Mouse (Mus musculus) left cerebral cortex, postnatal 36 days (tissue): ENCODE data around the gene Ppara. TPM values are rescaled to one million over a fixed set of nuclear protein-coding genes. Genes with fewer than 3 reads are reported as not detected.

ENCODE experiments used
- DNase-seq, 2 experiments: peaks; one replicate each; pipeline ENCODE4 v3.0.0; 2021 to 2022; ENCODE audit warnings: low spot score in 2 of 2, mixed read lengths in 1 of 2
- intact Hi-C: fragments of 180-260 bp; cut with DNase I; formaldehyde crosslinking; loops from one replicate; pipeline ENCODE4 v1.15.1; 2025
- total RNA-seq, 2 experiments: library from RNA; stranded (reverse); gene quantifications; 2 replicates each; pipeline ENCODE4 v1.2.3; 2021

Gene Ppara
- total RNA-seq, 2 experiments from 2014 or later, result 4.6 to 4.9 TPM

- intact Hi-C loops, result loop anchor here (5.0 kb wide), 1 partner anchor 32 kb away; no protein-coding TSS in a partner anchor
- DNase-seq, result no peak
Measured at GRCm38 (mm10) chr15:85704341-85705012, 30.3 kb upstream of the Ppara start.

- intact Hi-C loops, result loop anchor here (5.0 kb wide), 1 partner anchor 33 kb away; no protein-coding TSS in a partner anchor
- DNase-seq, result no peak
Measured at GRCm38 (mm10) chr15:85705013-85705528, 29.7 kb upstream of the Ppara start.

- no peak for DNase-seq
- intact Hi-C loops, result loop anchor here (5.0 kb wide), 1 partner anchor 33 kb away; no protein-coding TSS in a partner anchor
Measured at GRCm38 (mm10) chr15:85705566-85706332, 29.0 kb upstream of the Ppara start.

DNA sequence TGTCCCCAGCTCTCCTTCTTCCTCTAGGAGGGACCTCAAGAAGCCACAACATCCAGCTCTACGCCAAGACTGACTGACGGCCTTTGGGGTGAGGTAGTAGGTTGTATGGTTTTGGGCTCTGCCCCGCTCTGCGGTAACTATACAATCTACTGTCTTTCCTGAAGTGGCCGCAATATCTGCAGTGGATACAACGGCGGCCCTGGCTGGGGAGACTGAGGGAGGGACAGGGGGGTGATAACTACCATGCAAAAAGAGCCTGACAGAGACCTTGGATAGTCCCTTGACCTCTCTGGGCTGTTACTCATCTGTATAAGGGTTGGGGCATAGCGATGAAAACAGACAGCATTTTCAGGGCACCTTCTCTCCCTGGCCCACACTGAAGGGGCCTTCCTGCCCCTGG, 28.3 kb upstream of the Ppara start:
- no peak for DNase-seq
- intact Hi-C loops, result loop anchor here (5.0 kb wide), 1 partner anchor 34 kb away; no protein-coding TSS in a partner anchor

GRCm38 (mm10) chr15:85707017-85707416, 27.8 kb upstream of the Ppara start:
- intact Hi-C loops, result loop anchor here (5.0 kb wide), 1 partner anchor 35 kb away; no protein-coding TSS in a partner anchor
- no peak for DNase-seq

DNA sequence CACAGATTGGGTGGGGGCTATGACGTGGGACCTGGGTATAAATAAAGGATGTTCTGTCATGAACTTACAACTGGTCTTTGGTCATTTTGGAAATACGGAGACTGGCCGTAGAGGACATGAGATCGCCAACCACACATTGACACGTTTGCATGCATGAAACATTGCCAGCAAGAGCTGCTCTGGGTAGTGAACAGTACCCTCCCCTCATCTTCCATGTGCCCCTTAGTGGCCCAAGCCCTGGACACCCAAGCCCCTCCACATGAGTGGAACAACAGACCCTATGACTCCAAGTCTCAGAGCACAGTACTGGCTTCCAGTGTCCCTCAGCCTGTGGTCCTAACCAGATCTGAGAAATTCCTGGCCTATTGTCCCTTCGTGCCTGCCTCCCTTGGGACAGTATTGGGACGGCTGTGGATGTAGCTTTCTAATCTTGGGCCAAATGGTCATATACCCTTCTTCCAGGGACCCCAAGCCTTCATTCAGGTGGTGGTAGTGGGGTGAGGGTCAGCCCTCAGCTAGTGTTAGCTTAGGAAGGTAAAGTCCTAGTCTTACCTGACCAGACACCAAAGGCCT, 27.2 kb upstream of the Ppara start:
- intact Hi-C loops, result loop anchor here (2.0 to 5.0 kb wide), 2 partner anchors 21 to 35 kb away; no protein-coding TSS in a partner anchor
- no peak for DNase-seq

GRCm38 (mm10) chr15:85708217-85708616, 26.6 kb upstream of the Ppara start:
- DNase-seq, result no peak
- intact Hi-C loops, result loop anchor here (2.0 to 5.0 kb wide), 2 partner anchors 21 to 36 kb away; no protein-coding TSS in a partner anchor

- no peak for DNase-seq
- intact Hi-C loops, result loop anchor here (1.0 to 5.0 kb wide), 3 partner anchors 22 to 99 kb away; no protein-coding TSS in a partner anchor
Measured at GRCm38 (mm10) chr15:85708843-85709242, 25.9 kb upstream of the Ppara start.

- peak; percentile 83 to 86 for DNase-seq
- intact Hi-C loops, result loop anchor here (1.0 to 5.0 kb wide), 3 partner anchors 23 to 99 kb away; no protein-coding TSS in a partner anchor
Measured at GRCm38 (mm10) chr15:85709268-85709973, 25.4 kb upstream of the Ppara start.

DNA sequence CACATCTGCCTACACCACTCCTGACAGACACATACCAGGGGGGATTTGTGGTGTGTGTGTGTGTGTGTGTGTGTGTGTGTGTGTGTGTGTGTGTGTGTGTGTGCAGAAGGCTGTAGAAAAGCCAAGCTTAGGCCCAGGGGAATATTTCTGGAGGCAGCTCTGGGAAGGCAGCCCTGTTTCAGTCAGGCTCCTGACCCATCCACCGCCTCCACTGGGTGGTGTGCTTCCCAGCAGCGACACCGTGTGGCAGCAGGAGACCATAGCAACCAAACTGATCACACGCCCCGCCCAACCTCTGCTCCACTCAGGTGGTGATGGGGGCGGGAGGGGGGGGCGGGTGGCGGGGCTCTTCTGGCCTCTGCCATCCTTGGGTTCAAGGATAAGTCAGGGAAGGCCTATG, 24.6 kb upstream of the Ppara start:
- intact Hi-C loops, result loop anchor here (2.0 to 10.0 kb wide), 2 partner anchors 111 to 325 kb away; partner anchors contain the start of gene Celsr1
- peak; percentile 82 to 83 for DNase-seq

DNA sequence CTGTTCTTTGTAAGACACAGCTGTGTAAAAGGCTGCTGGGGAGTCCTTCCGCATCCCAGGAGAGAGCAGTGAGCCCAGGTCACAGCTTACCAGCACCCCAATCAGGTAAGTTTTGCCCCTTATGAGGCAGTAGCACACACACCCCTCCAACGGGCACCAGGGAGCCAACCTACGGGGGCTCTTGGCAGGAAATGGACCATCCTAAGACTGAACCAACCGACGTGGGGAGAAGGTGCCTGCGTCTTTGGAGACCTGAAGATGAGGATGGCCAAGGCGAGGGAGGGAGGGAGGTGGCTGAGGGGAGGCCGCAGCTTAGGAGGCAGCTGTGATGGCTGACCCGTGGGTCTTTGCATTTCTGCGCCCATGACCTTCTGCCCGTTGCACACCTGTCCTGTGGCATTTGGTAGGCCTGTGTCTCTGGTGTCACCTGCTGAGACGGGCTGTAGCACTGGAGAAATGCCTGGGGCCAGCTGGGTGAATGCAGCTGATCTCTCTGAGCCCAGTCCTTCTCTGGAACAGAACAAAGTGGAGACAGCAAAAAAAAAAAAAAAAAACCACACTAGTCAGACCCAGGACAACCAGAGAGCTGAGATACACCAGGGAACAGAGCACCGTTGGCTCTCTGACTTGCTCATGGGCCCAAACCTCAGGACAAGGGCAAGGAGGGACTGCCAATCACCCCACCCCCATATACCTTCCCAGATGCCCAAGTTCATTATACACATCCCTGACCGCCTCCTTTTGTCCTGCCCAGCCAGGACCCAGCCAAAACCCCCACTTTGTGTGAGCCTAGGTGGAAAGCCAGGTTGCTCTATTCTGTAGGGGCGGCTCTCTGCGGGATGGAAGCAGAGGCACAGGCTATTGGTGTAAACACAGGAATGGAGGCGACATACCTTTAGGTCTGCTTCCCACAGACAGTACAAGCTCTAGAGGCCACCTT, 23.9 kb upstream of the Ppara start:
- intact Hi-C loops, result loop anchor here (2.0 to 10.0 kb wide), 2 partner anchors 112 to 324 kb away; partner anchors contain the start of gene Celsr1
- DNase-seq, result no peak

GRCm38 (mm10) chr15:85712565-85713168, 22.1 kb upstream of the Ppara start:
- intact Hi-C loops, result loop anchor here (10.0 kb wide), 1 partner anchor 322 kb away; the partner anchor contains the start of gene Celsr1
- no peak for DNase-seq

- intact Hi-C loops, result loop anchor here (10.0 kb wide), 1 partner anchor 321 kb away; the partner anchor contains the start of gene Celsr1
- DNase-seq, result no peak
Measured at GRCm38 (mm10) chr15:85713417-85713816, 21.4 kb upstream of the Ppara start.

GRCm38 (mm10) chr15:85715059-85715458, 19.7 kb upstream of the Ppara start:
- DNase-seq, result no peak
- intact Hi-C loops, result loop anchor here (10.0 kb wide), 1 partner anchor 320 kb away; the partner anchor contains the start of gene Celsr1

- intact Hi-C loops, result loop anchor here (1.0 to 10.0 kb wide), 2 partner anchors 151 to 319 kb away; partner anchors contain the start of gene Celsr1
- DNase-seq, result peak; percentile 63 to 81
Measured at GRCm38 (mm10) chr15:85716045-85716444, 18.7 kb upstream of the Ppara start.

DNA sequence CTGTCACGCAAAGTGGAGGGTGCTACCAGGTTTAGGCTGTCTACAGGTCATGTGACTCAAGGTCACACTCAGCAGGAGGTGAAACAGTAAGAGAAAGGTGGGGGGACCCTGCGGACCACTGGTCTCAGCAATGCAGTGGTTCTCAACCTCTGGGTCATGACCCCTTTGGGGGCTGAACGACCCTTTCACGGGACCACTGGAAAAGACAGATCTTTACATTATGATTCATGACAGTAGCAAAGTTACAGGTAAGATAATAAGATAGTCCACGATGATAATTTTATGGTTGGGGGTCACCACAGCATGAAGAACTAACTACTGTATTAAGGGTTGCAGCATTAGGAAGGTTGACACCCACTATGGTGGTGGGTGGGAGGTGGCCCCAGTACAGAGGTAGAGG, 18.2 kb upstream of the Ppara start:
- DNase-seq, result no peak
- intact Hi-C loops, result loop anchor here (1.0 to 10.0 kb wide), 2 partner anchors 151 to 318 kb away; partner anchors contain the start of gene Celsr1

DNA sequence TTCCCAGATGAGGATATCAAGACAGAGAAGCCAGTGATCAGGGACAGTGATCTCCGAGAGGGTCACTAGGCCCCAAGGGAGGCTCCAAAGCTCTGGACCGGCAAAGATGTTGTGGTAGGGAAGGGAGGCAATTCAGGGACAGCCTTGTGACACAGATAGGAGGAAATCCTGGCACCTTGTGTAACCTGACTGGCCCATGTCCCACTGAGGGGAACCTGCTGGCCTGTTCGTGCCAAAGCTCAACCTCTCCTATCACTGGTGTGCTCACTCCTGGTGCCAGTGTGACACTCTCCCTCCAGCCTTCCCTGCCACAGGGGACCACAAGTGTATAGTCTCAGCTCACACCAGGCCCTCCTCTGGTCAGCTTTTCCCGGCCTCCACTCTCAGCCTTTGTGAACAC, 17.8 kb upstream of the Ppara start:
- intact Hi-C loops, result loop anchor here (1.0 to 10.0 kb wide), 2 partner anchors 147 to 318 kb away; partner anchors contain the start of gene Celsr1
- DNase-seq, result no peak
